Mouse (Mus musculus): Measurements from ENCODE around the gene Rcc1l. TPM values are rescaled to one million over a fixed set of nuclear protein-coding genes. Genes with fewer than 3 reads are reported as not detected.

Gene Rcc1l
- polyA plus RNA-seq, 1 experiment: 16.9 TPM

- TF ChIP-seq SRF (IDR thresholded peaks at IDR 0.05; ENCODE audit: control insufficient read depth, insufficient read length, low read depth) (no peak), MYOD1 (IDR thresholded peaks at IDR 0.05; ENCODE audit: control insufficient read depth in 1 of 3, insufficient read length in 2 of 3, low read depth in 2 of 3) (no peak), CEBPB (IDR thresholded peaks at IDR 0.05; ENCODE audit: insufficient read depth, poor library complexity, severe bottlenecking) (no peak), USF1 (IDR thresholded peaks at IDR 0.05; ENCODE audit: low read depth) (no peak), REST (IDR thresholded peaks at IDR 0.05; ENCODE audit: insufficient read depth, insufficient read length) (no peak)
- no peak overlapping the region for H3K4me2 ChIP-seq (ENCODE audit: low read depth)
- H3K79me2 ChIP-seq (ENCODE audit: control insufficient read depth, insufficient read depth): no peaks in the 10 kb centered on the region
- H3K4me3 ChIP-seq: no peak overlapping the region
- no peaks in the 10 kb centered on the region for H3K27me3 ChIP-seq (ENCODE audit: control insufficient read depth, insufficient read depth, insufficient read length)
- H3K36me3 ChIP-seq (ENCODE audit: control insufficient read depth, insufficient read depth): no peaks in the 10 kb centered on the region
- H3ac ChIP-seq (ENCODE audit: control insufficient read depth, insufficient read length): no peak overlapping the region
Observed at GRCm38 (mm10) chr5:134121893-134122259, 54.7 kb downstream of the Rcc1l start.

DNA sequence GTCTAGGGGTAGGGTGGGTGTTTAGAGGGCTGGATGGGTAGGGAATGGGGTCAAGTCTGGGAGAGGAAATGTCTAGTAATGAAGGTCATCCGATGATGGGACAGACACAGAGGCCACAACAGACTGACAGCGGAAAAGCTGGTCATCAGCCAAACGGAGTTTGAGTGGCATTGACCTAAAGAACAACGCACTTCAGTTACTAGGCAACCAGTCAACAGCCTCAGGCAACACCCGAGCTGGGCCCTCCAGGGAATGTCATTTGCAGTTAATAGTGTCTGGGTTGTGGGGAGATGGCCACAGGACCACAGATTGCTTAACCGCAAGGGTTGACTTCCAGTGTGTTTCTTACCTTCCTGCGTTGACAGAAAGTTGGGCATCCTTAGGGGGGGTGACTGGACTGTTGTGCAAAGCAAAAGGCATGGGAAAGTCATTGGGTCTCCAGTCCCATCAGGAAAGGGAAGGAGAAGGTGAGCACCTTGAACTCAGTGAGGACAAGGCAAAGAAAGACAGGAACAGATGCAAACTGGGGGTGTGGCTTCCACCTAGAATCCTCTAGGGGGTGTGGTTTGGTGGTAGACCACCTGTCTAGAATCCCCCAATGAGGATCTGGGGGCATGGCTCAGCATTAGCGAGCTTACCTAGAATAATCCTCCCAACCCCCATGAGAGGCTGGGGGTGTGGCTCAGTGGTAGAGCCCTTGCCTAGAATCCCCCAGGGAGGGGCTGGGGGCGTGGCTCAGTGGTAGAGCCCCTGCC, 55.3 kb downstream of the Rcc1l start:
- no peak overlapping the region for H3K4me2 ChIP-seq (ENCODE audit: low read depth)
- TF ChIP-seq E2F4 (IDR thresholded peaks at IDR 0.05; ENCODE audit: insufficient read depth): no peak
- no peak for TF ChIP-seq MAX (IDR thresholded peaks at IDR 0.05; ENCODE audit: low read depth)
- no peak for TF ChIP-seq POLR2A (IDR thresholded peaks at IDR 0.05; ENCODE audit: insufficient read length, low read depth)
- no peak for TF ChIP-seq SRF (IDR thresholded peaks at IDR 0.05; ENCODE audit: control insufficient read depth, insufficient read length, low read depth)
- TF ChIP-seq USF1 (IDR thresholded peaks at IDR 0.05; ENCODE audit: low read depth): no peak
- TF ChIP-seq MYOG (IDR thresholded peaks at IDR 0.05; ENCODE audit: control insufficient read depth in 1 of 3, insufficient read depth in 1 of 3, insufficient read length in 2 of 3, low read depth in 2 of 3): no peak
- TF ChIP-seq TCF3 (IDR thresholded peaks at IDR 0.05; ENCODE audit: insufficient read length, low read depth): no peak
- TF ChIP-seq MYOD1 (IDR thresholded peaks at IDR 0.05; ENCODE audit: control insufficient read depth in 1 of 3, insufficient read length in 2 of 3, low read depth in 2 of 3): no peak
- TF ChIP-seq POLR2AphosphoS2 (IDR thresholded peaks at IDR 0.05; ENCODE audit: insufficient read length, low read depth): no peak
- no peak for TF ChIP-seq REST (IDR thresholded peaks at IDR 0.05; ENCODE audit: insufficient read depth, insufficient read length)
- no peak for TF ChIP-seq CEBPB (IDR thresholded peaks at IDR 0.05; ENCODE audit: insufficient read depth, poor library complexity, severe bottlenecking)
- TF ChIP-seq TCF12 (IDR thresholded peaks at IDR 0.05; ENCODE audit: insufficient read depth, poor library complexity, severe bottlenecking): no peak
- no peak overlapping the region for H3K4me3 ChIP-seq
- no peak overlapping the region for H3ac ChIP-seq (ENCODE audit: control insufficient read depth, insufficient read length)
- no peaks in the 10 kb centered on the region for H3K36me3 ChIP-seq (ENCODE audit: control insufficient read depth, insufficient read depth)
- no peaks in the 10 kb centered on the region for H3K79me2 ChIP-seq (ENCODE audit: control insufficient read depth, insufficient read depth)
- no peaks in the 10 kb centered on the region for H3K27me3 ChIP-seq (ENCODE audit: control insufficient read depth, insufficient read depth, insufficient read length)

DNA sequence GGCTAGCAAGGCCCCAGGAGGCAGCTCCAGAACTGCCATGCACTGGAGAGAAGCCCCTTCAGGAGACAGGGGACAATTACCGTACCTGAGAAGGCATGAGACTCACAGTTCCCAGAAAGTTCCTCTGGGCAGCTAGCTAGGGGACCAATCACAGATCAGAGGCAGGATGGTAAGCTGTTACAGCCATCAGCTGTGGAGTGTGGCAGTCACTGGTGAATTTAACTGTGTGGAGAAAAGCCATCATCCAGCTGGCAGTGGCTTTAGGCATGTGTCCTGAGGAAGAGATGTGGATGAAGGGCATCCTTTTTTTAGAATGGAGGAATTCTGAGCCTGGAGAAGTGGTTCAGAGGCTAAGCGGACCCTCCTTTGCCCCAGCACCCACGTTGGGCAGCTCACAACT, 56.4 kb downstream of the Rcc1l start:
- TF ChIP-seq MYOG (IDR thresholded peaks at IDR 0.05; ENCODE audit: control insufficient read depth in 1 of 3, insufficient read depth in 1 of 3, insufficient read length in 2 of 3, low read depth in 2 of 3) (no peak), MYOD1 (IDR thresholded peaks at IDR 0.05; ENCODE audit: control insufficient read depth in 1 of 3, insufficient read length in 2 of 3, low read depth in 2 of 3) (no peak), TCF12 (IDR thresholded peaks at IDR 0.05; ENCODE audit: insufficient read depth, poor library complexity, severe bottlenecking) (no peak), SRF (IDR thresholded peaks at IDR 0.05; ENCODE audit: control insufficient read depth, insufficient read length, low read depth) (no peak), E2F4 (IDR thresholded peaks at IDR 0.05; ENCODE audit: insufficient read depth) (no peak), MAX (IDR thresholded peaks at IDR 0.05; ENCODE audit: low read depth) (no peak), POLR2A (IDR thresholded peaks at IDR 0.05; ENCODE audit: insufficient read length, low read depth) (no peak), USF1 (IDR thresholded peaks at IDR 0.05; ENCODE audit: low read depth) (no peak), TCF3 (IDR thresholded peaks at IDR 0.05; ENCODE audit: insufficient read length, low read depth) (no peak), CEBPB (IDR thresholded peaks at IDR 0.05; ENCODE audit: insufficient read depth, poor library complexity, severe bottlenecking) (no peak), POLR2AphosphoS2 (IDR thresholded peaks at IDR 0.05; ENCODE audit: insufficient read length, low read depth) (no peak), REST (IDR thresholded peaks at IDR 0.05; ENCODE audit: insufficient read depth, insufficient read length) (no peak)
- Histone ChIP-seq H3ac (ENCODE audit: control insufficient read depth, insufficient read length) (no peak overlapping the region), H3K79me2 (ENCODE audit: control insufficient read depth, insufficient read depth) (no peaks in the 10 kb centered on the region), H3K4me2 (ENCODE audit: low read depth) (no peak overlapping the region), H3K4me3 (no peak overlapping the region), H3K36me3 (ENCODE audit: control insufficient read depth, insufficient read depth) (no peaks in the 10 kb centered on the region), H3K27me3 (ENCODE audit: control insufficient read depth, insufficient read depth, insufficient read length) (no peaks in the 10 kb centered on the region)

- H3K4me3 ChIP-seq: no peak overlapping the region
- H3K27me3 ChIP-seq (ENCODE audit: control insufficient read depth, insufficient read depth, insufficient read length): no peaks in the 10 kb centered on the region
- H3ac ChIP-seq (ENCODE audit: control insufficient read depth, insufficient read length): no peak overlapping the region
- H3K36me3 ChIP-seq (ENCODE audit: control insufficient read depth, insufficient read depth): no peaks in the 10 kb centered on the region
- no peaks in the 10 kb centered on the region for H3K79me2 ChIP-seq (ENCODE audit: control insufficient read depth, insufficient read depth)
- peak; percentile 60 for TF ChIP-seq CEBPB (IDR thresholded peaks at IDR 0.05; ENCODE audit: insufficient read depth, poor library complexity, severe bottlenecking)
- TF ChIP-seq MYOD1 (IDR thresholded peaks at IDR 0.05; ENCODE audit: control insufficient read depth in 1 of 3, insufficient read length in 2 of 3, low read depth in 2 of 3): peak; percentile 3 to 88 (median 70)
- no peak for TF ChIP-seq MAX (IDR thresholded peaks at IDR 0.05; ENCODE audit: low read depth)
- TF ChIP-seq REST (IDR thresholded peaks at IDR 0.05; ENCODE audit: insufficient read depth, insufficient read length): no peak
- TF ChIP-seq USF1 (IDR thresholded peaks at IDR 0.05; ENCODE audit: low read depth): no peak
- peak; percentile 48 for TF ChIP-seq TCF12 (IDR thresholded peaks at IDR 0.05; ENCODE audit: insufficient read depth, poor library complexity, severe bottlenecking)
- peak in 2 of 3 experiments; percentile 76 to 78 for TF ChIP-seq MYOG (IDR thresholded peaks at IDR 0.05; ENCODE audit: control insufficient read depth in 1 of 3, insufficient read depth in 1 of 3, insufficient read length in 2 of 3, low read depth in 2 of 3)
- TF ChIP-seq POLR2A (IDR thresholded peaks at IDR 0.05; ENCODE audit: insufficient read length, low read depth): no peak
- no peak for TF ChIP-seq TCF3 (IDR thresholded peaks at IDR 0.05; ENCODE audit: insufficient read length, low read depth)
- no peak for TF ChIP-seq POLR2AphosphoS2 (IDR thresholded peaks at IDR 0.05; ENCODE audit: insufficient read length, low read depth)
- TF ChIP-seq E2F4 (IDR thresholded peaks at IDR 0.05; ENCODE audit: insufficient read depth): no peak
- TF ChIP-seq SRF (IDR thresholded peaks at IDR 0.05; ENCODE audit: control insufficient read depth, insufficient read length, low read depth): no peak
- peak overlapping the region; percentile 42 for H3K4me2 ChIP-seq (ENCODE audit: low read depth)
Observed at GRCm38 (mm10) chr5:134119481-134120120, 57.0 kb downstream of the Rcc1l start.
